In genomic region chr10:42477550-42478340, GRCm38 (mm10) we compare ENCODE assay signal across 7 mouse cellular contexts. TPM values are rescaled to one million over a fixed set of nuclear protein-coding genes. Genes with fewer than 3 reads are reported as not detected.
DNase-seq lines count a peak whose midpoint lies in the region; ATAC-seq and TF ChIP-seq lines count a peak whose summit lies in the region.

No protein-coding gene starts in this region.

- peak overlapping the region; percentile 83 for H3K4me3 ChIP-seq in liver, adult 2 months (ENCODE audit: insufficient read depth, low read depth, low read length)
- peak overlapping the region; percentile 77 for H3K4me3 ChIP-seq in limb, embryonic 15.5 days
- peak overlapping the region; percentile 76 for H3K4me3 ChIP-seq in stomach, postnatal 0 days (ENCODE audit: low read depth, low read length)

- peak; percentile 5 for ATAC-seq in activated CD4-positive, CD25-positive, alpha-beta regulatory T cell, adult 4 months
- peak; percentile 21 for ATAC-seq in erythroid progenitor cell, adult 5-6 weeks (replicated peaks; ENCODE audit: low FRiP score, poor library complexity, severe bottlenecking)
- peak; percentile 66; the same call in 1 of the 2 replicates for ATAC-seq in limb, embryonic 15.5 days (ENCODE audit: insufficient number of reproducible peaks, low FRiP score, low TSS enrichment, low read depth)
- peak; percentile 34 for ATAC-seq in stomach, postnatal 0 days (ENCODE audit: low FRiP score, low TSS enrichment)

- TF ChIP-seq EP300 in stomach, postnatal 0 days (optimal IDR thresholded peaks at IDR 0.05) = no peak

- TF ChIP-seq CTCF in liver, adult 2 months (IDR thresholded peaks at IDR 0.05; ENCODE audit: low read depth, low read length) = no peak
- TF ChIP-seq CTCF in stomach, postnatal 0 days (IDR thresholded peaks at IDR 0.05; ENCODE audit: low read depth) = no peak

- peaks cover 5% of the 10 kb centered on the region; the same call in 1 of the 2 replicates for H3K79me2 ChIP-seq in liver, adult 2 months (ENCODE audit: control insufficient read depth, insufficient read depth, low read length)

- H3K4me1 ChIP-seq in liver, adult 2 months (ENCODE audit: control insufficient read depth, insufficient read depth, low read length) = peaks cover 2% of the 10 kb centered on the region; the same call in 1 of the 2 replicates
- peaks cover 5% of the 10 kb centered on the region; the same call in 1 of the 2 replicates for H3K4me1 ChIP-seq in limb, embryonic 15.5 days
- no peaks in the 10 kb centered on the region; the same call in 1 of the 2 replicates for H3K4me1 ChIP-seq in stomach, postnatal 0 days (replicated peaks; ENCODE audit: control insufficient read depth, insufficient read depth)

- peak overlapping the region; percentile 84 for H3K9ac ChIP-seq in liver, adult 2 months (ENCODE audit: low read depth, low read length)
- peak overlapping the region; percentile 71 for H3K9ac ChIP-seq in limb, embryonic 15.5 days
- H3K9ac ChIP-seq in stomach, postnatal 0 days (ENCODE audit: low read length) = peak overlapping the region; percentile 85

- DNase-seq in liver, adult 2 months (ENCODE audit: extremely low read depth, low read depth, low spot score) = peak; percentile 59
- no peak for DNase-seq in liver
- DNase-seq in stomach, postnatal 0 days (ENCODE audit: low spot score) = no peak
- no peak for DNase-seq in left cerebral cortex, adult 11 months (ENCODE audit: low spot score)

- no peaks in the 10 kb centered on the region for H3K36me3 ChIP-seq in liver, adult 2 months (ENCODE audit: control insufficient read depth, insufficient read depth, low read length)
- H3K36me3 ChIP-seq in limb, embryonic 15.5 days = no peaks in the 10 kb centered on the region
- no peaks in the 10 kb centered on the region for H3K36me3 ChIP-seq in stomach, postnatal 0 days (ENCODE audit: control insufficient read depth, insufficient read depth, low read length)

- H3K9me3 ChIP-seq in limb, embryonic 15.5 days = no peaks in the 10 kb centered on the region
- H3K9me3 ChIP-seq in stomach, postnatal 0 days (ENCODE audit: control insufficient read depth, low read length) = no peaks in the 10 kb centered on the region

- TF ChIP-seq POLR2A in liver, adult 2 months (IDR thresholded peaks at IDR 0.05; ENCODE audit: extremely low read depth, insufficient read depth, low read length) = no peak

- peak overlapping the region; percentile 91 for H3K27ac ChIP-seq in liver, adult 2 months (replicated peaks; ENCODE audit: insufficient read depth, low read depth, low read length)
- peak overlapping the region; percentile 93 for H3K27ac ChIP-seq in limb, embryonic 15.5 days
- H3K27ac ChIP-seq in stomach, postnatal 0 days (replicated peaks) = peak overlapping the region; percentile 96

- WGBS in liver, adult 2 months = 7% methylated on average over 25 of the region's 25 CpGs
- WGBS in limb, embryonic 15.5 days = 11% methylated on average over 25 of the region's 25 CpGs
- 8% methylated on average over 25 of the region's 25 CpGs for WGBS in stomach, postnatal 0 days

- H3K4me2 ChIP-seq in limb, embryonic 15.5 days = peak overlapping the region; percentile 75
- peak overlapping the region; percentile 73 for H3K4me2 ChIP-seq in stomach, postnatal 0 days (replicated peaks; ENCODE audit: low read depth)

- no peaks in the 10 kb centered on the region for H3K27me3 ChIP-seq in liver, adult 2 months (ENCODE audit: control insufficient read depth, insufficient read depth, low read length)
- no peaks in the 10 kb centered on the region for H3K27me3 ChIP-seq in limb, embryonic 15.5 days
- no peaks in the 10 kb centered on the region for H3K27me3 ChIP-seq in stomach, postnatal 0 days (ENCODE audit: control insufficient read depth, insufficient read depth, low read length)

RNA-seq across cellular contexts. Expression of gene Afg1l, which starts 0.6 kb away (rescaled TPM):
- total RNA-seq in liver, adult 2 months (2014; rRNA removed) = 9.3 and 10.2 TPM in 2 replicates
- 3.3 and 4.2 TPM in 2 replicates for polyA plus RNA-seq in liver, adult 2 months (2012; rRNA removed)
- 1 to 10 TPM; 2.9 to 5.2 TPM for polyA plus RNA-seq in activated CD4-positive, CD25-positive, alpha-beta regulatory T cell, adult 4 months (2017; shearing (Covaris generic))
- total RNA-seq in erythroid progenitor cell, adult 5-6 weeks (2015; ENCODE audit: low replicate concordance) = 0.84 TPM in 1 of 2 replicates, not detected in the other
- total RNA-seq in erythroid progenitor cell, adult 5-6 weeks (2017; ENCODE audit: low replicate concordance) = 0.77 and 1.7 TPM in 2 replicates
- 5.9 and 6.5 TPM in 2 replicates for polyA plus RNA-seq in limb, embryonic 15.5 days (2015; fragmentation: Nextera tagmentation; extraction: Ambion mirVana)
- 6.3 and 6.4 TPM in 2 replicates for polyA plus RNA-seq in stomach, postnatal 0 days (2015; fragmentation: Nextera tagmentation; extraction: Ambion mirVana)

RNA-seq across cellular contexts. Expression of gene Snx3, which starts 24.1 kb away (rescaled TPM):
- 26.9 and 31.7 TPM in 2 replicates for total RNA-seq in liver, adult 2 months (2014; rRNA removed)
- 146 and 169 TPM in 2 replicates for polyA plus RNA-seq in liver, adult 2 months (2012; rRNA removed)
- polyA plus RNA-seq in activated CD4-positive, CD25-positive, alpha-beta regulatory T cell, adult 4 months (2017; shearing (Covaris generic)) = 100 to 1,000 TPM; 215 to 235 TPM
- total RNA-seq in erythroid progenitor cell, adult 5-6 weeks (2015; ENCODE audit: low replicate concordance) = 260 and 279 TPM in 2 replicates
- 105 and 119 TPM in 2 replicates for total RNA-seq in erythroid progenitor cell, adult 5-6 weeks (2017; ENCODE audit: low replicate concordance)
- polyA plus RNA-seq in limb, embryonic 15.5 days (2015; fragmentation: Nextera tagmentation; extraction: Ambion mirVana) = 331 and 359 TPM in 2 replicates
- polyA plus RNA-seq in stomach, postnatal 0 days (2015; fragmentation: Nextera tagmentation; extraction: Ambion mirVana) = 257 and 275 TPM in 2 replicates

Comparison
In these comparisons a context has a peak if more than half of its experiments do, and no peak if none do; other contexts are left out.
1. ATAC-seq: peak in every context shown above with its lines; median percentile 66 in limb, embryonic 15.5 days; 34 in stomach, postnatal 0 days; 21 in erythroid progenitor cell, adult 5-6 weeks; 5 in activated CD4-positive, CD25-positive, alpha-beta regulatory T cell, adult 4 months.